Mouse (Mus musculus): ENCODE data around the gene Igfn1. TPM values are rescaled to one million over a fixed set of nuclear protein-coding genes. Genes with fewer than 3 reads are reported as not detected.

Igfn1 gene
- total RNA-seq (2021), result under 1 TPM; 0.23 to 0.25 TPM

- DNase-seq (ENCODE audit: extremely low spot score in 1 of 2, low spot score in 1 of 2), result no peak
Observed at GRCm38 (mm10) chr1:136006292-136006748, at the start of gene Igfn1. Gene Igfn1, minus strand, starts transcription at chr1:136006342.

GRCm38 (mm10) chr1:136055771-136056170, 49.6 kb upstream of the Igfn1 start:
- DNase-seq (ENCODE audit: extremely low spot score in 1 of 2, low spot score in 1 of 2), result no peak

DNA sequence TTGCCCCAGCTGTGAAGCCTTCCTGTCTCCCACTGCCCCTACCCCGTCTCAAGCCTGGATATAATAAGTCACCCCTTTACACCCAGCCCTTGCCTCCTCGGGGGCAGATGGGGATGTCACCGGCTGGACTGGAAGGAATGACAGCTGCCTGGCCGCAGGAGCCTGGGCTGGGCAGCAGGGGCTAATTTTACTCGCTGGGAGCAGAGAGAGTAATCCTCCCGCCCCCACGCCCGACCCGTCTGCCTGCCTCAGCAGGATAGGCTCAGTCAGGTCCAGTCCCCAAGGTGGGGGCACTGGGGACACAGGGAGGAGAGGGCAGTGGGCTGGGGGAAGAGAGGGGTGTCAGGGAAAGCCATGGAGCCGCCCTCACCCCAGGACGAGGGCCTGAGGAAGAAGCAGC, 46.4 kb upstream of the Igfn1 start, which contains the start of gene Cacna1s:
Gene Cacna1s (plus strand): TSS at position 204 of the 400 bp plus-strand sequence.
- no peak for DNase-seq (ENCODE audit: extremely low spot score in 1 of 2, low spot score in 1 of 2)

DNA sequence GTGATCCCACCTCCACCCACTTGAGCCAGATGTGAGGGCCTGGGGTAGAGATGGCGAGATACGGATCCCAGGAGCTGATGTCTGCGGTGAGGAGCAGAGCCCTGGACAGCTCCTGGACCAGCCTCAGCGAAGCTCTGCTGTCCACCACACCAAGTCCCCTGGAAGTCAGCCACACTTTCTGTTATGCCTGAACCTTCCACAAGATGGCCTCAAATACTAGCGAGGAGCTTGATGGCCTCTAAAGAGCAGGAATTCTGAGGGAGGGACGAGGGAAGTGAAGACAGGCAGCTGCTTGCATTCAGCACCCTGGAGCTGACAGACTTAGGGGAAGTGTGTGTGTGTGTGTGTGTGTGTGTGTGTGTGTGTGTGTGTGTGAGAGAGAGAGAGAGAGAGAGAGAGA, 45.3 kb upstream of the Igfn1 start:
- DNase-seq (ENCODE audit: extremely low spot score in 1 of 2, low spot score in 1 of 2), result peak; percentile 33 to 63

DNA sequence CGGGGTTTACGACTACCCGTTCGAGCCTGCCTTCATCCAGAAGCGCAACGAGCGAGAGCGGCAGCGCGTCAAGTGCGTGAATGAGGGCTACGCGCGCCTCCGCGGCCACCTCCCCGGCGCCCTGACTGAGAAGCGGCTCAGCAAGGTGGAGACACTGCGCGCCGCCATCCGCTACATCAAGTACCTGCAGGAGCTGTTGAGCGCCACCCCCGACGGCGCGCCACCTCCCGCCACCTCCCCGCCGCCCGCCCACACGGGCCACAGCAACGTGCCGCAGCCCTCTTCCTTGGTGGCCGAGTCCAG, 44.8 kb upstream of the Igfn1 start:
- DNase-seq (ENCODE audit: extremely low spot score in 1 of 2, low spot score in 1 of 2), result no peak

DNA sequence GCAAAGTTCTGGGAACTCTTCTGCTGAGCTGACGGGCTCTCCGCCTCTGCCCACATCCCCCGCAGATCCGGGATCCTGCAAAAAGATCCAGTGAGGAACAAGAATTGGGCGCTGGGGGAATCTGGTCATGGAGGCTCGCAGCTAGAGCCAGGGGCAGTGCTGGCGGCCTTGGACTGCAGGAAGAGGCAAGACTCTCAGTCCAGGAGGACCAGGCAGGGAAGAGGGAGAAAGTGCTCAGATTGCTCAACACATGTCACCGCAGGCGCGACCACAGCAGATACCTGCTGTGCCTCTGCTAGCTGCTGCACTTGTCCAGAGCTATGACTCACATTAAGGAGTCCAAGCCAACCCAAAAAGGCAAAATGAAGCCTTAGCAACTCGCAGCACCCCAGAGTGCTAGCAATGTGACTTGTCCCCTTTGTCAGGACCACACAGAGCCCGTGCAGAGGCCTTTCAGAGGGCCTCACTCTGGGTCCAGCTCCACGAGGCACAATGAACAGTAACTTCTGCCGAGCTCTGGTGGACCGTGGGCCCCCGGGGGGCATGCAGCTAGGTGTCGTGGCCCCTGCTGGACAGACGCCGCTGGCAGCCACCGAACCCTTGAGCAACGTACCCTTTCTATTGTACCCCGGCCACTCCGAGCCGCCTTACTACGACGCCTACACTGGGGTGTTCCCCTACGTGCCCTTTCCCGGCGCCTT, 44.3 kb upstream of the Igfn1 start, which contains the start of gene Ascl5:
Gene Ascl5 (plus strand): TSS at position 493 of the 701 bp plus-strand sequence.
- DNase-seq (ENCODE audit: extremely low spot score in 1 of 2, low spot score in 1 of 2), result no peak

- no peak for DNase-seq (ENCODE audit: extremely low spot score in 1 of 2, low spot score in 1 of 2)
Observed at GRCm38 (mm10) chr1:136047894-136048293, 41.8 kb upstream of the Igfn1 start.

GRCm38 (mm10) chr1:136047432-136047831, 41.3 kb upstream of the Igfn1 start:
- DNase-seq (ENCODE audit: extremely low spot score in 1 of 2, low spot score in 1 of 2), result peak in 1 of 2 experiments; percentile 33

- peak; percentile 53 to 83 for DNase-seq (ENCODE audit: extremely low spot score in 1 of 2, low spot score in 1 of 2)
Observed at GRCm38 (mm10) chr1:136045774-136046173, 39.6 kb upstream of the Igfn1 start.

DNA sequence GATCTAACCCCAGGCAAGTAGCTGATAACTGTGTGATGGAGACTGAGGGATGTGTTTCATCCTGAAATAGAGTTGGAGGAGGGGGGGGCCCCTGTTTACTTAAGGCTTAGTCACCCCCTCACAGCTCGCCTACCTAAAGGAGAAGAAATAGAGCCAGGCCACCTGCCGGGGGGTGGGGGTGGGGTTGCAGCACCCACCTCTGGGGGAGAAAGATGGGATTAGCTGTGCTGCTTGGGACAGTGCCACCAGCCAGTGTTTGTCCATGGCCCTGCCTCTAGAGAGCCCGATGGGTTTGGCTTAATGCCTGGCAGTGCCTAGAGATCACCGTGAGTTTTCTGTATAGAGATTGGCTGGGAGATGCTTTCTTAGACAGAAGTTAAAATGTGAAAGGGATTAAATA, 34.7 kb upstream of the Igfn1 start:
- DNase-seq (ENCODE audit: extremely low spot score in 1 of 2, low spot score in 1 of 2), result no peak

- DNase-seq (ENCODE audit: extremely low spot score in 1 of 2, low spot score in 1 of 2), result no peak
Observed at GRCm38 (mm10) chr1:136040452-136040851, 34.3 kb upstream of the Igfn1 start.

DNA sequence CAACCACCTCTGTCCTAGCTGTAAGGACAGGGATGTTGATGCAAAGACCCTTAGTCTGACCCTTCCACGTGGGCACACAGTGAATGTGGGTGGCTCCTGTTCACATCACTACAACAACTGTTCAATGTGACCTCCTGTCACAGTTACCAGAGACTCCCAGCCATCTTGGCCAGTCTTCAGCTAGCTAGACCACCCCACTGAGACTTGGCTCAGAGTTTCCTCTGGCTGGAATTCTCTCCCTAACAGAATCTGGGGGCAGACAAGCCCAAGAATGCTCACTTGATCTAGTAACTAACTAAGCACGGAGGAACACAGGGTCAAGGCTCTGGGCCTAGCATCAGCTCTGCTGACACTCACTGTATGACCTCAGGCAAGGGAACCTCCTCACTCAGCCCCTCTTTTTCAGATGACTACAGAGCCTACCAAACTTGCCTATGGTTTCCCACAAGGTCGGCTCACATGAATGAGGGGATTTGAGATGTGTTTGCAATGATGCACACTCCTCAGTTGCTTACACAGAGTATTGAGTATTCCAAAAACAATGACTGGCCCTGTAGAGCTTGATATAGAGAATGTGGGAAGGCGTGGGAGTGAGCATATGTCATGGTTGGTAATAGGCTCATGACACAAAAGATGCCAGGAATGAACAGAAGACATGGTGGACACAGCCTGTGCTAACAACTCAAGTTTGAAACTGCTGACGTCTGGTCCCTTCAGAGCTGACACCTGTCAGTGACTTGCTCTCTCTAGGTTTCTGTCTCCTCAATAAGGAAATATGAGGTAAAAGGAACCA, 32.8 kb upstream of the Igfn1 start:
- no peak for DNase-seq (ENCODE audit: extremely low spot score in 1 of 2, low spot score in 1 of 2)

- DNase-seq (ENCODE audit: extremely low spot score in 1 of 2, low spot score in 1 of 2), result no peak
Observed at GRCm38 (mm10) chr1:136032961-136033360, 26.8 kb upstream of the Igfn1 start.

GRCm38 (mm10) chr1:136031697-136032096, 25.6 kb upstream of the Igfn1 start:
- no peak for DNase-seq (ENCODE audit: extremely low spot score in 1 of 2, low spot score in 1 of 2)

GRCm38 (mm10) chr1:136030201-136030600, 24.1 kb upstream of the Igfn1 start:
- no peak for DNase-seq (ENCODE audit: extremely low spot score in 1 of 2, low spot score in 1 of 2)

DNA sequence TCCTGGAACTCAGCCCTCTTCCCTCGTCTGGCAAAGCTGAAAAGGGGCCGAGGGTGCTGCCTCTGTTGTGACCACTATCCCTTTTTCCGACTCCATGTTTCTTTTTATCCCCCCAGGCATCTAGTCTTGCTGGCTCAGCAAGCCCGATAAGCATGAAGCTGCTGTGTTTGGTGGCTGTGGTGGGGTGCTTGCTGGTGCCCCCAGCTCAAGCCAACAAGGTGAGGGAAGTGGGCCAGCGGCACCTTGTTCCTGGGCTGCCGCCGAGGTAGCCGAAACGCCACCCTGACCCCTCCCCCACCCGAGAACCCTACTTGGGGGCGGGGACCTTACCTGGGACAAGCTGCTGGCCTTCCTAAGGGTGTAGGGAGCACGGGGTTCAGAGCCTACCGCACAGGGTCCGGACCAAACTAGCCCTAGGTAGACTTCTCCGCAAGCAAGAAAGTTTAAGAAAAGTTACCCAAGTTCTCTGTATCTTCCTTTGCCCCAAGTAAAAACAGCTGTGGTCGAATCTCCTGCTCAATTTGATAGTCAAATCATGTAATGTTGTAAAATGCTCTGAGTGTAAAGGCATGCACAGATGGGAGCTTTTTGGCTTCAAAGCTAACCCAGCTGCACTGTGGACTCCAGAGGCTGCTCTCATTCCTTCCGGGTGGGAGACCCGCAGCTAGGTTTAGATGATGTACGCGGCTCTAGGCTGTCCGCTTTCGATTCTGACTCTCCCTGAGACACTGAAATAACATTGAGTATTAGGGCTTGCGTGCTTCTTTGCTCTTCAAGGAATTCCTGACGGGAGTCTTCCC, 12.4 kb upstream of the Igfn1 start:
- peak in 1 of 2 experiments; percentile 14 for DNase-seq (ENCODE audit: extremely low spot score in 1 of 2, low spot score in 1 of 2)

GRCm38 (mm10) chr1:136017907-136018313, 11.8 kb upstream of the Igfn1 start:
- peak; percentile 69 to 81 for DNase-seq (ENCODE audit: extremely low spot score in 1 of 2, low spot score in 1 of 2)

DNA sequence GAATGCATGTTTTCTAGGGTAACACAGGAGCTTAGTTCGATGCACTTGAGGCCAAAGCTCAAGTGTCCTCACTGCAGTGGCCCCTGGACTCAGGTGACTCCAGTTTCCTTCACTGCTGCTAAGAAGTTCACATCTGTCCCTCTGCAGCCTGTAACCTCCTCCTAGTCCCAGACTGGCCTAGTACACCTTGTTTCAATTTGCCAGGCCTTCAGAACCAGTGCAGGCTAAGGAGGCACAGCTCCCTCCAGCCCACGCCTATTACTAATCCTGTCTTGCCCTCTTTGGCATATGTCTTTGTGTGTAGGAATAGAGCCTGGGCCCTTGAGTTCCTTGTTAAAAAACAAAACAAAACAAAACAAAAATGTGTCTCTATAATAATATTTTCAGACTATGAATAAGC, 11.2 kb upstream of the Igfn1 start:
- no peak for DNase-seq (ENCODE audit: extremely low spot score in 1 of 2, low spot score in 1 of 2)

DNA sequence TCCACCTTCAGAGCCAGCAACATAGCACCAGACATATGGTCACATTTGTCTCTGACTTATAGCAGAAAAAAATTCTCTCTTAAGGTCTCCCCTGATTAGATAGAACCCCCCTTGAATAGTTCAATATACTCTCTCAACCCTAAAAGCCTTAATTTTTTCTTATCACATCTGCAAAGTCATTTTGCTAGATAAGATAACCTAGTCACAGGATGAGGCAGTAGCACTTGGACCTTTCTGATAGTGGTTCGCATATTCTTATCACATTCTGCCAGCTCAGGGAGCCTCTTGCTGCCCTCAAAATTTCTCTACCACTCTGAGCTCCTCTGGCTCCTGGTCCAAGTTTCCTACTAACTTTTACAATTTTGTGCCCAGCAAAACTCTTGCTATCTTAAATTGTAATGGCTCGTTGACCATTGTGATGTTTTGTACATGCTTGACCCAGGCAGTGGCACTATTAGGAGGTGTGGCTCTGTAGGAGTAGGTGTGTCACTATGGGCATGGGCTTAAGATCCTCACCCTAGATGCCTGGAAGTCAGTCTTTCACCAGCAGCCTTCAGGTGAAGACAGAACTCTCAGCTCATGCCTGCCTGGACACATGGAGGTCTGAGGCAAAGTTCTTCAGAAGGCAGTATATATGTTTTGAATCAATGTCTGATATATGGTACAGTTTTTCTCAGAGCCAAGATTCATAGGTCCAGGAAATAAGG, 8.8 kb upstream of the Igfn1 start:
- no peak for DNase-seq (ENCODE audit: extremely low spot score in 1 of 2, low spot score in 1 of 2)

GRCm38 (mm10) chr1:136013513-136013912, 7.4 kb upstream of the Igfn1 start:
- DNase-seq (ENCODE audit: extremely low spot score in 1 of 2, low spot score in 1 of 2), result no peak

Measured in layer of hippocampus, postnatal 25 days (tissue).